Comparison of ENCODE assay signal across 32 mouse cellular contexts in the genomic region with DNA sequence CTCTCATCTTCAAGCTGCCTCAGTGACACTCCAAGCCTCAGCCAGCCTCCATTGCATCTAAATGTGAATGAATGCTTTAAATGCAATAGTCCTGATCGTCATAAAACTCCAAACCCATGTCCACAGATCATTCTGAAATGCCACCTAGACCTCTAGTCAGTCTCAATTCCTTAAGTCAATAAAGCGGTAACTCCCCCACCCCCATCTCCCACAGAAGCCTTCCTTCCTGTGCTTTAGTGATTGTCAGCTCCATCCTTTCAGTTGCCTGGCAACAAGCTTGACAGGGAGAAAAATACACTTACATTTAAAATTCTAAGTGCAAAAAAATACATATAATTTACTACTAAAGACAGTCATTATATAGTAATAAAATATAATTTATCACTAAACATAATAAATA. TPM values are rescaled to one million over a fixed set of nuclear protein-coding genes. Genes with fewer than 3 reads are reported as not detected.
DNase-seq lines count a peak whose midpoint lies in the region; ATAC-seq and TF ChIP-seq lines count a peak whose summit lies in the region.
"Had no signal": no experiment of that assay in that cellular context is flagged by ENCODE, and none has a peak within 500 bp of the region (broad histone marks: within the 10 kb centered on the region; RNA-seq: fewer than 3 reads in every experiment).

No protein-coding gene starts in this region.

- no peak for ATAC-seq in forebrain, embryonic 15.5 days (replicated peaks)
- ATAC-seq in forebrain, embryonic 12.5 days (ENCODE audit: low FRiP score), result no peak
- no peak for ATAC-seq in megakaryocyte, adult 5-6 weeks (ENCODE audit: poor library complexity, severe bottlenecking)

- H3K4me2 ChIP-seq in forebrain, embryonic 15.5 days (replicated peaks), result no peak overlapping the region; the same call in 1 of the 2 replicates
- H3K4me2 ChIP-seq in forebrain, embryonic 12.5 days, result no peak overlapping the region
- H3K4me2 ChIP-seq: embryonic facial prominence, embryonic 12.5 days; heart, embryonic 15.5 days; hindbrain, embryonic 13.5 days; limb, embryonic 15.5 days; neural tube, embryonic 12.5 days had no signal

- peaks cover 44% of the 10 kb centered on the region for H3K4me1 ChIP-seq in forebrain, embryonic 15.5 days
- H3K4me1 ChIP-seq in forebrain, embryonic 12.5 days, result peaks cover 27% of the 10 kb centered on the region
- H3K4me1 ChIP-seq in megakaryocyte, embryonic 14.5 days, result peaks cover 91% of the 10 kb centered on the region
- H3K4me1 ChIP-seq in thymus, adult 2 months (replicated peaks; ENCODE audit: control insufficient read depth, insufficient read depth, low read length), result peaks cover 52% of the 10 kb centered on the region

- H3K27ac ChIP-seq in forebrain, embryonic 15.5 days (replicated peaks), result peak overlapping the region; percentile 68
- H3K27ac ChIP-seq in forebrain, embryonic 12.5 days, result no peak overlapping the region
- H3K27ac ChIP-seq in thymus, adult 2 months (ENCODE audit: control insufficient read depth, insufficient read depth, low read length), result no peak overlapping the region
- H3K27ac ChIP-seq: embryonic facial prominence, embryonic 12.5 days; left cerebral cortex, adult 2 months; limb, embryonic 15.5 days; neural tube, embryonic 12.5 days had no signal

- TF ChIP-seq POLR2A in thymus, adult 2 months (IDR thresholded peaks at IDR 0.05; ENCODE audit: control insufficient read depth, extremely low read depth, insufficient read depth, low read length, poor library complexity), result no peak

- H3K4me3 ChIP-seq in forebrain, embryonic 15.5 days, result no peak overlapping the region
- H3K4me3 ChIP-seq in forebrain, embryonic 12.5 days (replicated peaks), result no peak overlapping the region
- H3K4me3 ChIP-seq in megakaryocyte, embryonic 14.5 days (replicated peaks), result peak overlapping the region; percentile 19
- H3K4me3 ChIP-seq in thymus, adult 2 months (ENCODE audit: control insufficient read depth, insufficient read depth, low read length), result no peak overlapping the region
- H3K4me3 ChIP-seq: embryonic facial prominence, embryonic 12.5 days; heart, embryonic 15.5 days; hindbrain, embryonic 13.5 days; left cerebral cortex, adult 2 months; limb, embryonic 15.5 days; liver, embryonic 15.5 days; neural tube, embryonic 12.5 days had no signal

- H3K27me3 ChIP-seq in forebrain, embryonic 15.5 days, result no peaks in the 10 kb centered on the region
- no peaks in the 10 kb centered on the region for H3K27me3 ChIP-seq in forebrain, embryonic 12.5 days
- H3K27me3 ChIP-seq in megakaryocyte, embryonic 14.5 days (replicated peaks), result no peaks in the 10 kb centered on the region
- no peaks in the 10 kb centered on the region for H3K27me3 ChIP-seq in thymus, adult 2 months (ENCODE audit: control insufficient read depth, insufficient read depth, low read length)
- H3K27me3 ChIP-seq: embryonic facial prominence, embryonic 12.5 days; heart, embryonic 15.5 days; hindbrain, embryonic 13.5 days; limb, embryonic 15.5 days; liver, embryonic 15.5 days; neural tube, embryonic 12.5 days had no signal

- H3K36me3 ChIP-seq in forebrain, embryonic 15.5 days, result no peaks in the 10 kb centered on the region
- peaks cover 10% of the 10 kb centered on the region; the same call in 1 of the 2 replicates for H3K36me3 ChIP-seq in forebrain, embryonic 12.5 days (replicated peaks)
- H3K36me3 ChIP-seq in megakaryocyte, embryonic 14.5 days (replicated peaks; ENCODE audit: low read length), result peaks cover 26% of the 10 kb centered on the region
- H3K36me3 ChIP-seq in thymus, adult 2 months (ENCODE audit: control insufficient read depth, insufficient read depth, low read length), result no peaks in the 10 kb centered on the region
- H3K36me3 ChIP-seq: embryonic facial prominence, embryonic 12.5 days; heart, embryonic 15.5 days; hindbrain, embryonic 13.5 days; neural tube, embryonic 12.5 days had no signal

- TF ChIP-seq CTCF in thymus, adult 2 months (IDR thresholded peaks at IDR 0.05; ENCODE audit: borderline replicate concordance, control insufficient read depth, extremely low read depth, insufficient read depth, low read length, poor library complexity), result no peak

- no peak overlapping the region for H3K9ac ChIP-seq in forebrain, embryonic 15.5 days (replicated peaks)
- no peak overlapping the region for H3K9ac ChIP-seq in forebrain, embryonic 12.5 days
- H3K9ac ChIP-seq: embryonic facial prominence, embryonic 12.5 days; heart, embryonic 15.5 days; hindbrain, embryonic 13.5 days; limb, embryonic 15.5 days; liver, embryonic 15.5 days; neural tube, embryonic 12.5 days had no signal

- no peaks in the 10 kb centered on the region for H3K9me3 ChIP-seq in forebrain, embryonic 15.5 days
- H3K9me3 ChIP-seq in forebrain, embryonic 12.5 days, result no peaks in the 10 kb centered on the region
- H3K9me3 ChIP-seq in megakaryocyte, embryonic 14.5 days, result no peaks in the 10 kb centered on the region
- H3K9me3 ChIP-seq: embryonic facial prominence, embryonic 12.5 days; heart, embryonic 15.5 days; hindbrain, embryonic 13.5 days; limb, embryonic 15.5 days; liver, embryonic 15.5 days; neural tube, embryonic 12.5 days had no signal

- peak; percentile 48 for DNase-seq in thymus, adult 2 months
- DNase-seq in thymus, postnatal 0 days (ENCODE audit: low spot score), result no peak
- peak; percentile 36 for DNase-seq in naive thymus-derived CD4-positive, alpha-beta T cell, adult 2 months (ENCODE audit: low read depth)
- DNase-seq in frontal cortex, postnatal 25 days (ENCODE audit: low spot score in 2 of 2), result no peak
- DNase-seq: adrenal gland, adult 8-10 months; cerebellum, adult 2 months; cerebellum, postnatal 25 days; heart, postnatal 36 days; kidney, adult 18-20 months; kidney, postnatal 4 days; left cerebral cortex, postnatal 4 days; retina, postnatal 1 day; right cerebral cortex, postnatal 25 days; spleen, adult 18-20 months had no signal

- WGBS in forebrain, embryonic 15.5 days, result 72% methylated on average over 2 of the region's 2 CpGs
- 82% methylated on average over 2 of the region's 2 CpGs for WGBS in forebrain, embryonic 12.5 days
- 57% methylated on average over 2 of the region's 2 CpGs for WGBS in thymus, adult 2 months

RNA-seq across cellular contexts. Expression of a gene that starts 16.6 kb away (rescaled TPM):
- polyA plus RNA-seq in forebrain, embryonic 15.5 days (2015; fragmentation: Nextera tagmentation; extraction: Ambion mirVana), result 0.52 and 0.82 TPM in 2 replicates
- 0.46 and 0.81 TPM in 2 replicates for polyA plus RNA-seq in forebrain, embryonic 12.5 days (2016; fragmentation: Nextera tagmentation; extraction: Ambion mirVana)
- not detected in 2 replicates for polyA plus RNA-seq in megakaryocyte, embryonic 14.5 days (2012; ENCODE audit: insufficient read depth, low replicate concordance)
- total RNA-seq in megakaryocyte, adult 5-6 weeks (2015), result 0.09 and 0.57 TPM in 2 replicates
- not detected in 2 replicates for total RNA-seq in megakaryocyte, adult 5-6 weeks (2017)
- 0.09 and 0.10 TPM in 2 replicates for polyA plus RNA-seq in thymus, adult 2 months (2012; rRNA removed)
- polyA plus RNA-seq in thymus, postnatal 0 days (2015; fragmentation: Nextera tagmentation; extraction: Ambion mirVana), result 0.55 and 0.93 TPM in 2 replicates
- total RNA-seq: gastrocnemius, adult 8-10 months; heart, postnatal 36 days; layer of hippocampus, postnatal 10 days had no signal
- polyA plus RNA-seq: activated CD4-positive, CD25-positive, alpha-beta regulatory T cell, adult 4 months; inflammation-experienced regulatory T-cells, adult 6 months had no signal

RNA-seq across cellular contexts. Expression of a gene that starts 17.0 kb away (rescaled TPM):
- polyA plus RNA-seq in forebrain, embryonic 15.5 days (2015; fragmentation: Nextera tagmentation; extraction: Ambion mirVana), result 73.3 and 74.4 TPM in 2 replicates
- 60.5 and 64.1 TPM in 2 replicates for polyA plus RNA-seq in forebrain, embryonic 12.5 days (2016; fragmentation: Nextera tagmentation; extraction: Ambion mirVana)
- 7.9 and 9.9 TPM in 2 replicates for polyA plus RNA-seq in megakaryocyte, embryonic 14.5 days (2012; ENCODE audit: insufficient read depth, low replicate concordance)
- 11.5 and 14.6 TPM in 2 replicates for total RNA-seq in megakaryocyte, adult 5-6 weeks (2015)
- total RNA-seq in megakaryocyte, adult 5-6 weeks (2017), result 25.0 and 25.6 TPM in 2 replicates
- 52.1 and 62.2 TPM in 2 replicates for polyA plus RNA-seq in thymus, adult 2 months (2012; rRNA removed)
- 33.5 and 37.7 TPM in 2 replicates for polyA plus RNA-seq in thymus, postnatal 0 days (2015; fragmentation: Nextera tagmentation; extraction: Ambion mirVana)

RNA-seq across cellular contexts. Expression of a gene that starts 46.7 kb away (rescaled TPM):
- polyA plus RNA-seq in forebrain, embryonic 15.5 days (2015; fragmentation: Nextera tagmentation; extraction: Ambion mirVana), result 0.04 TPM in 1 of 2 replicates, not detected in the other
- not detected in 2 replicates for polyA plus RNA-seq in forebrain, embryonic 12.5 days (2016; fragmentation: Nextera tagmentation; extraction: Ambion mirVana)
- polyA plus RNA-seq in megakaryocyte, embryonic 14.5 days (2012; ENCODE audit: insufficient read depth, low replicate concordance), result not detected in 2 replicates
- total RNA-seq in megakaryocyte, adult 5-6 weeks (2015), result not detected in 2 replicates
- not detected in 2 replicates for total RNA-seq in megakaryocyte, adult 5-6 weeks (2017)
- 0.20 and 0.24 TPM in 2 replicates for polyA plus RNA-seq in thymus, adult 2 months (2012; rRNA removed)
- 0.04 TPM in 2 replicates for polyA plus RNA-seq in thymus, postnatal 0 days (2015; fragmentation: Nextera tagmentation; extraction: Ambion mirVana)
- total RNA-seq: megakaryocyte progenitor cell, adult 5-6 weeks; monocyte, adult 5-6 weeks had no signal
- polyA plus RNA-seq: activated CD4-positive, CD25-positive, alpha-beta regulatory T cell, adult 4 months; heart, embryonic 15.5 days; inflammation-experienced regulatory T-cells, adult 6 months; lung, embryonic 16.5 days; neural tube, embryonic 12.5 days had no signal

Comparison
In these comparisons a context has a peak if more than half of its experiments do, and no peak if none do; other contexts are left out.
1. DNase-seq: peak in thymus, adult 2 months (single experiment) and naive thymus-derived CD4-positive, alpha-beta T cell, adult 2 months (single experiment); none in thymus, postnatal 0 days (single experiment) and frontal cortex, postnatal 25 days (0 of 2).